8 mouse cellular contexts compared by ENCODE assay signal in the genomic region with DNA sequence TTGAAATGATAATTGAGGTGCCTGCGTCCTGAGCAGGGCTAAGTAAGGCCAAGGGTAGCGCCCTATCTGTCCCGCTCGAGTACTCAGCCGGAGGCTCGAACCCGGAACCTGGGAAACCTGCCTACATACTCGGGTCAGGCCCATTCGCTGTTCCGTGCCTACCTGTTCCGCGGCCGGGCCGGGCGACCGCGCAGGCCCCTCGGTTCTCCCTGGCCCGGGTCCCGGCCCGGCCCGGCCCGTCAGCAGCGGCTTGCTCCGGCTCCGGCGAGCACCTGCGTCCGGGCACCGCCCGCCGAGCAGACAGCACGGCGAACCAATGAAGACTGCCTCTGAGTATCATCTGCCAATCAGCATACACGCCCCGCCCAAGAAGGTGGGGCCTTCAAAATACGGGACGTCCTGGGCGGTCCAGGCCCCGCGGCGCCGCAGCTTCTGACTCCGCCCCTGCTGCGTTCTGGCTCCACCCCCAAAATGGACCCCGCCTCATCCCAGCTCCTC. TPM values are rescaled to one million over a fixed set of nuclear protein-coding genes. Genes with fewer than 3 reads are reported as not detected.
DNase-seq lines count a peak whose midpoint lies in the region; ATAC-seq lines count a peak whose summit lies in the region.

A gene (minus strand): TSS at position 287 of the 498 bp plus-strand sequence.

- ATAC-seq in hematopoietic stem cell, adult 5-6 weeks (replicated peaks in 1 of 2; ENCODE audit: insufficient read depth in 1 of 2, low FRiP score in 2 of 2, low TSS enrichment in 1 of 2, low read depth in 1 of 2, poor library complexity in 2 of 2, severe bottlenecking in 2 of 2) = peak; percentile 99 to 100
- ATAC-seq in lung, embryonic 16.5 days (ENCODE audit: low read depth) = peak; percentile 100

- no peaks in the 10 kb centered on the region for H3K36me3 ChIP-seq in lung, embryonic 16.5 days (ENCODE audit: control insufficient read depth, insufficient read depth, low read length)

- H3K4me3 ChIP-seq in lung, embryonic 16.5 days (ENCODE audit: low read length) = peak within 1 kb of the TSS; percentile 92

- no peaks in the 10 kb centered on the region for H3K4me1 ChIP-seq in lung, embryonic 16.5 days (replicated peaks; ENCODE audit: control insufficient read depth, insufficient read depth, low read length)

- peak; percentile 80 for DNase-seq in MEL-GATA-1-ER (ENCODE audit: extremely low read depth, low read depth)
- peak; percentile 96 for DNase-seq in cerebellum, adult 8-10 months
- DNase-seq in forelimb bud, embryonic 11.5 days (ENCODE audit: low read depth, low spot score) = peak; percentile 97
- peak; percentile 95 for DNase-seq in layer of hippocampus, adult 9-10 months (ENCODE audit: low spot score)
- DNase-seq in ovary, postnatal 10 days (ENCODE audit: low spot score) = peak; percentile 90
- DNase-seq in thymus, postnatal 10 days (ENCODE audit: low spot score in 2 of 2) = peak; percentile 94 to 96

- under 1% methylated on average over 40 of the region's 46 CpGs for WGBS in lung, embryonic 16.5 days

- peak within 1 kb of the TSS; percentile 93 for H3K4me2 ChIP-seq in lung, embryonic 16.5 days (ENCODE audit: low read depth, low read length)

- 0 out of 2 replicates have a peak within 1 kb of the TSS, but pooled peaks have one; percentile 1 for H3K27ac ChIP-seq in lung, embryonic 16.5 days (ENCODE audit: low read length)

- H3K9me3 ChIP-seq in lung, embryonic 16.5 days (ENCODE audit: control insufficient read depth, low read length) = no peaks in the 10 kb centered on the region

- H3K9ac ChIP-seq in lung, embryonic 16.5 days (ENCODE audit: low read length) = peak within 1 kb of the TSS; percentile 81

- H3K27me3 ChIP-seq in lung, embryonic 16.5 days (ENCODE audit: control insufficient read depth, insufficient read depth, low read depth, low read length) = no peaks in the 10 kb centered on the region

RNA-seq across cellular contexts. Expression of the gene that starts here (rescaled TPM):
- total RNA-seq in hematopoietic stem cell, adult 5-6 weeks (2017) = 20.5 and 28.7 TPM in 2 replicates
- 61.8 and 72.0 TPM in 2 replicates for polyA plus RNA-seq in lung, embryonic 16.5 days (2015; fragmentation: Nextera tagmentation; extraction: Ambion mirVana)

Comparison
In these comparisons a context has a peak if more than half of its experiments do, and no peak if none do; other contexts are left out.
1. Peak in every context shown above with its lines: DNase-seq, ATAC-seq, H3K4me3 ChIP-seq and H3K27ac ChIP-seq.